Mouse (Mus musculus): ENCODE measurements around the gene Fat3. TPM values are rescaled to one million over a fixed set of nuclear protein-coding genes. Genes with fewer than 3 reads are reported as not detected.

Gene Fat3
- total RNA-seq (2021), result 2.4 and 3.1 TPM in 2 replicates
- long read RNA-seq, experiment 1, result 0 reads
- long read RNA-seq, experiment 2, result 0 reads

- DNase-seq, result peak; percentile 11
Measured at GRCm38 (mm10) chr9:16501186-16501711, at the start of gene Fat3. Gene Fat3 (minus strand): TSS chr9:16501285.

GRCm38 (mm10) chr9:16532884-16533283 is 31.8 kb upstream of the Fat3 start:
- DNase-seq, result no peak

DNA sequence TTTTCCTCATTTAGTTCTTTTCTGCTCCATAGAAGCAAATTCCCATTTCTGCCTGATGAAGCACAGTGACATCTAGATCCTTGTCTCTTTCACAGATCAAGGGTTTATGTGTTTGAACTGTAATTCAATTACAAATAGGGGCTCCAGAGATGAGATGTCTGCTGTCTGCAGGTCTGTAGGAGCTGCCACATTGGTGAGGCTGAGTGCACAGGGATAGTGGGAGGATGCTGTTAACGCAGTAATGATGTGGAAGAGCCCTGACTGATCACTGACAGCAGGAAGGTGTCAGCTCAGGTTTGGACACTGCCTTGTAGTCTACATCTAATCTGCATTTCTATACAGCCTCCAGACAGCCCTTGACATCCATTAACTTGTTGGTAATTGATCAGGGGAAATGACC is 16.5 kb upstream of the Fat3 start:
- no peak for DNase-seq

- DNase-seq, result no peak
Measured at GRCm38 (mm10) chr9:16512005-16512404, 10.9 kb upstream of the Fat3 start.

DNA sequence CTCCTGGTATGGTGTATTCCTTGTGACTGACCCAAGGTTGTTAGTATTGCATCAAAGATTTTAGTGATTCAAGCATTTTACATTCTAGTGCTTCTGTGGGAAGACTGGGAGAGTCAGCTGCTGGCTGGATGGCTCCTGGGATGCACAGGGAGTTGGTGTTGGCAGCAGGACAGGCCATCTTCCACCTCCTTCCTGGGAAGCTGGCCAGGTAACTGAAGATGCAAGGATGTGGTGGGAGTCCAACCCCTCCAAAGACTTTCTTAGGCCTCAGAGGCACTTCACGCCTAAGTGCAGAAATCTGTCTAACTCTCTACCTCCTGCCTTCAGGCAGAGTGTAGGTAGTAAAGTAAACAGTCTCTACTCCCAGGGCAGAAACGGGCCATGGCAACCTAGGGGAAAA is 2.7 kb upstream of the Fat3 start:
- DNase-seq, result no peak

GRCm38 (mm10) chr9:16502673-16503343 is 1.7 kb upstream of the Fat3 start:
- DNase-seq, result no peak

GRCm38 (mm10) chr9:16501990-16502672 is 1.0 kb upstream of the Fat3 start:
- DNase-seq, result peak; percentile 75

DNA sequence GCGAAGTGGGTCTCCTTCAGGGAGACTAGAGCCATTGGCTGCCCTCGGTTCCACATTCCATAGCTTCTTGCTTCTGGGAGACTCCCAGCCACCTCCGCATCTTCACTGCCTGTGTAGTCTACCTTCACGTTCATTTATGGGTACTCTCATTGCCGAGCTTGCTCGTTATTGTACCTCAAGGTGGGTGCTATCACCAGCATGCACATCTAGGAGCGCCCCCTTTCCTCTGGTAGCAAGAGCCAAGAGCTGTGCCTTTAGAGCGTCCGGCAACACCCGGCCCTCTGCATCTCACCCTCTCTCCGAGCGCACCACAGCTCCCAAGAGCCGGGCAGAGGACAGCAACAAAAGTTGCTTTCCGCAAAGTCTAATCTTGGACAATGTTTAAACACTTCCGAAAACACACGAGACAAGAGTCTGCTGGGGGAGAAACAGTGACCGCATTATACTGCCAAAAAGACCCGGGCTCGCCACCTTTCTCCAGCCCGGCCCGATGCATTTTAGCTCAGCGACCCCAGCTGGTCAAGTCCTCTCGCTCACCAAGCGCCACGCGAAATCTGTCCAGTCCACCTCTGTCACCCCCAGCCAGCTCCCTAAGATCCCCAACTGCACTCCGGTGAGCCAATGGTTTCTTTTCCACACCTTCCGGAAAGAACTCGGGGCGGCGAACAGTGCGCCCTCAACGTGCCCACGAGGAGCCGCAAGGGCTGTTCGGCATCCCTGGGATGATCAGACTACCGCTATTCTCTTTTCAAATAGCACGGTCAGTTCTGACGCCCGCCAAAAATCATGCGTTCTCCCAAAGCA is 501 bp downstream of the Fat3 start:
- DNase-seq, result peak; percentile 55

- DNase-seq, result peak; percentile 64
Measured at GRCm38 (mm10) chr9:16499621-16500381, 1.3 kb downstream of the Fat3 start.

GRCm38 (mm10) chr9:16498876-16499275 is 2.2 kb downstream of the Fat3 start:
- no peak for DNase-seq

DNA sequence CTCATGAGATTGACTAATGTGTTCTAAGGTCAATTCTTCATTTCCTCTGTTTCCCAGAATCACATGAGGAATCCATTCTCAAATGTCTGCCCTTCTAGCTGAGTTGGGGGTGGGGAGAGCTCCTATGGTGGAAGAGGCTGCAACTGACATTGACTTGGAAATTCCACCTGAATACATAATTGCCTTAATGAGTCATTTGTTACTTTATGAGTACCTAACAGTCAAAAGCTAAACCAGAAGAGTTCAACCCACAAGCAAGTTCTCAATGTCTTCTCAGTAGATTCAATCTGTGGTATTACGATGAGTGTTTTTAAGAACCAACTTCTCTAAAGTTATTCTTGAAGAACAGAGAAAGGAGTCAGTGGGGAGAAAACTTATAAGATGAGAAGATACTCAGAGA is 3.7 kb downstream of the Fat3 start:
- no peak for DNase-seq

- no peak for DNase-seq
Measured at GRCm38 (mm10) chr9:16496331-16496730, 4.8 kb downstream of the Fat3 start.

GRCm38 (mm10) chr9:16489661-16490060 is 11.4 kb downstream of the Fat3 start:
- no peak for DNase-seq

DNA sequence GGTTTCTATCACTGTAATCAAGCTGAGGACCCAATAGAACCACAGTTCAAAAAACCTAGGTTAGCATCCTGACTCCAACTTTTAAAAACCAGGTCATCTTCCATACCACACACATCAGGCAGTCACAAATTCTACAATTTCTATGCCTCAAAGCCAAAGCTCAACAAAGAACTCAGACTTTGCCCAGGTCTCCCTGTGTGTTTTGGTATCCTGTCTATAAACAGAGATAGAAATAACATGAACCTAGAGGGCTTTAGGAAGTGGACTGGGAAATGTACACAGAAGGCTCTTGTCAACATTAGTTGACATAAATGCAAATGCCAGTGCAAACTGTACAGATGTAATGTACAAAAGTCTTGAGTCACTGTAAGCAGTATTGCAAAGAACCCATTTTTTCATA is 13.5 kb downstream of the Fat3 start:
- no peak for DNase-seq

DNA sequence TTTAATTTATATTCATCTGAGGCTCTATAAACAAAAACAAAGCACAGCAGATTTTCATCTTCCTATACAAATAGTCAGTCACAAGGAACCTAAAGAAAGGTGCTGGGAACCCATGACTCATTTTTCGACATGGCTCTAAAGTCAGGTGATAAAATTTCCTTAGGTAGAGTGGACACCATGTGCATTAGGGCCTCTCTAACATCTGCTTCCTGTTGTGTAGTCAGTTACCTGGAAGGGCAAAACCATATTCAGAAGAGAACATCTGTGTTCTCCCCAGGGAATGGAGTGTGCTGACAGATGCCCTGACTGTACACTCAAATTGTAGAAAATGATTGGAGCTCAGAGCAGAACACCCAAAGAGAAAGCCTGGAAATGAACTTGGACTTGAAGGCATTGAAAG is 14.9 kb downstream of the Fat3 start:
- no peak for DNase-seq

DNA sequence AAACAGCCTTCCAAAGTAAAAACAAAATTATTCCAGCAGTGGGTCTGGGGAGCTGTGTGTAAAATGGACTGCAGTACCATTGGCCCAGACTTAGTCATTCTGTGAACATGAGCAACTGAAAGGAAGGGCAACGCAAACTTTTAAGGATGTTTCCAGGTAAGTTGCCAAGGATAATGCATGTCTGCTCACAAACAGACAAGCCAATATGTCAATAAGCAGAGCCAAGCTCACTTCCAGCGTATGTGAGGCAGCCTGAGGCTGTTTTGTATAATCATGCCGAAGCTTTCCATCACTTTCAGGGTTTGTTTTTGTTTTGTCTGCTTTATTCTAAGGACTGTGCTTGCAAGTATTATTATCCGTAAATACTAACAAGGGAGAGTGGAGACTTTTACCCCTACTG is 15.9 kb downstream of the Fat3 start:
- DNase-seq, result no peak

DNA sequence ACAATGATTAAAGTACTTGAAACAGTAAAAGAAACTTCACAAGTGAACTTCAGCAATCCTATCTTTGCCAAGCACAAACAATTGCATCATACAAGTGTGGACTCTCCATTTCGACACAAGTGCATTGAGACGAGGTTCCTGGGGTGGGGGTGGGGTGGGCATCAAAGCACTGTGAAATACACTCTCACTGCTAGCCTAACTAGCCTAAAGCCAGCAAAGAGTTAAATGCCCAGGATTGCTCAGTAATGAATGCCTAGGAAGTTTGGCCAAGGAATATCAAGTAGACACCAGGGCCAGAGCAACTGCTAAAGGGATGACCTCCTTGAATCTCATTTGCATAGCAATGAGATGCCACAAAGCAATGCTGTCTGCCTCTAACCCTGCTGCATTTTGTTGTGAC is 16.3 kb downstream of the Fat3 start:
- no peak for DNase-seq

DNA sequence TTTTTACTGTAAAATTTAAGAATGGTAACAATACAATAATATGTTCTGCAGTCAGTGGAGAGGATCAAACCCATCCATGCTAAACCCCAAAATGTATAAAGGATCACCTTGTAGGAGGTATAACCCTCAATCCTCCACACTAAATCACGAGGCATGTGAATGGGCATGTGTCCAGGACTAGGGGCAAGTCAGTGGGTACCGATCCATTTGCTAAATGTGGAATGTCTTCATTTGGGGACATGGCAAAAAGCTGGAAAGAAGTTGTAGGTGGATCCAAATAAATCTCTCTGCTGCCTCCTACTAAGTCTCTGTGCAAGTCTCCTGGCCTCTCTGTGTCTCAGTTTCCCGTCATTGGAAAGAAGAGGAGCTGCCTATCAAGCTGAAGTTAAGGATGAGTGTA is 39.6 kb downstream of the Fat3 start:
- DNase-seq, result no peak

DNA sequence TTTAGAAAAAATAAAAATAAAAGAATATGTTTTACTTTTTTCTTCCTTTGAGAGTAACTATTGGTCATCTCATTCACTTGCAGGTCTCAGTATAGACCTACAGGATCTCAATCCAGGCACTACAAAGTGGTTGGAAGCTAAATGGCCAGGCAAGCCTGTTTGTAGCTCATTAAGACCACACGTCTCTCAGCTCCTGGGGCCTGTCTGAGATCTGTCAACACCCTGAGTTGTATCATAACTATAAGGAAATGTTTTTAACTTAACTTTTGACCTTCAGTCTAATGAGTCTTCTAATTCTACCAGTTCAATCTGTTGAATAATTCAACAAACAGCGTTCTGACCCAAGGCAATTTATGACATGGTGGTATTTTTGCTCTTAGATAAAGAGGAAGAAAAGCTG is 40.5 kb downstream of the Fat3 start:
- DNase-seq, result no peak

- DNase-seq, result no peak
Measured at GRCm38 (mm10) chr9:16441930-16442329, 59.2 kb downstream of the Fat3 start.

DNA sequence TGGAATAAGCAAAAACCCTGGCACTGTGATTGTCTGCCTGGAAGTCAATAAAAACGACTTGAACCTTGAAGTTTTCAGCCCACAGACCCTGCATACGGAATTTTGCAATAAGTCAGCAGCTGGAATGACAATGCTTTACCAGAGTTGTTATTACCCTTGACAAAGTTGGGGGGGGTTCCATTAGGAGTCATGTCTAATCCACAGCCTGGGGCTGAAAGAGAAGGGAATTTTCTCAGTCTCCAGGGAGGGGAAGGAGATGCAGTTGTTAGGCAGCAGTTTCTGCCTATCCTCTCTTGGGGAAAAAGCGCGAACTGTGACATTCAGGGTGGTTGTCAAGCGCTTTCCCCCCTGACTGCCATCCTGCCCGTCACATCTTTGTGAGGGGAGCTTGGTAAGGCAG is 60.4 kb downstream of the Fat3 start:
- DNase-seq, result no peak

DNA sequence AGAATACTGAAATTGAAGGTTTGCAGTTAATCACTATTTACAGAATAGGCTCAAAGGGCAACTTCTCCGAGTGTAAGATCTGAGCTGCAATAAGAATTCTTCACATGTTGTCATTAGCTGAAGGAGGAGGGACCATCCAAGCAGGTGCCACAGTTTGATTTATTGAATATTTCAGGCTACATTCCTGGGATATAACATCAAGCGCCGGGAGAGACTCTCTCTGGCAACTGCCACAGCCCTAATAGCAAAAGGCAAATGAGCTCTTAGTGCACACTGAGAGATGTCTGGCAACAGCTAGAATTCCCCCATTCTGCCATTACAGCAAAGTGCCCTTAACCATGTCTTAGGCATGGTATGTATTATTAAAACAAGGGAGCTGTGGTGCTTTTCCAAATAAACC is 61.1 kb downstream of the Fat3 start:
- no peak for DNase-seq

All from adrenal gland, postnatal 14 days (tissue).